8 mouse cellular contexts compared by ENCODE assay signal in the genomic region with DNA sequence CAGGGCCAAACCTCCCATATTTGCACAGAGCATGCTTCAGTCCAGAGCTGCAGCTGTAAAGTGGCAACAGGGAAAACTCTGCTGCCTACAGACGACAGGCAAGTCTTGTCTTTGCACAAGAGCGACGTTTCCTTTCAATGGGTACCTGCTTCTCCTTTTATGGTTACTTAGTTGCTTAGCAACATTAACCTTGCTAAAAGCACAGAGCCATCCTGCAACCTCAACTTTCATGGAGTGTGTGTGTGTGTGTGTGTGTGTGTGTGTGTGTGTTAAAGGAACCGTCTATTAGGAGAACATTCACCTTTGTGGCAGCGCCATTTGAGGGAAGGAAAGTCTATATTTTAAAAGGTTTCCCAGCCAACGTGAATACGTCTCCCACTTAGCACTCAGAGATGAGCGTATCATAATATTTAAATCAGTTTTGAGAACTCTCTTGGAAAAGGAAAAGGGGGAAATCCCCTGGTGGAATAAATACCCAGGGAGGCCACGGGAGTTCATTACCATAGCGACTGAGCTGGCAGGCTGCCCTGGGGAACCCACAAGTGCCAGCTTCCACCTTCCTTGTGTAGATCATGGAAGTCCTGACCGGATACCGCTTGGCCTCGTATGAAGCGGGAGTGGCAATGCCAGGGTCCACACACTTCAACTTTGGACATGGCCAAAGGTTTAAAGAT.
A peak's percentile ranks its signal among the peaks of the same experiment; 100 is the strongest.
DNase-seq lines count a peak whose midpoint lies in the region; ATAC-seq and TF ChIP-seq lines count a peak whose summit lies in the region.
"Had no signal": no experiment of that assay in that cellular context is flagged by ENCODE, and none has a peak within 500 bp of the region (broad histone marks: within the 10 kb centered on the region; RNA-seq: fewer than 3 reads in every experiment).

No protein-coding gene starts in this region.

- peak; percentile 75 for DNase-seq in kidney, adult 18-20 months
- DNase-seq in Patski (ENCODE audit: low read depth, low spot score), result peak; percentile 73
- peak; percentile 39 for DNase-seq in brain, embryonic 18.5 days (ENCODE audit: low read depth, low spot score)
- DNase-seq in lung, postnatal 0 days (ENCODE audit: low spot score), result peak; percentile 71
- DNase-seq in layer of hippocampus, adult 8-10 months (ENCODE audit: low spot score in 2 of 2), result no peak

- TF ChIP-seq EP300 in lung, postnatal 0 days (IDR thresholded peaks at IDR 0.05), result no peak

- no peak overlapping the region for H3K27ac ChIP-seq in kidney, embryonic 14.5 days (ENCODE audit: low read depth, low read length)
- no peak overlapping the region for H3K27ac ChIP-seq in lung, postnatal 0 days (ENCODE audit: low read length)
- H3K27ac ChIP-seq: liver, embryonic 15.5 days had no signal

- H3K4me3 ChIP-seq in kidney, embryonic 14.5 days (ENCODE audit: low read length), result no peak overlapping the region
- no peak overlapping the region for H3K4me3 ChIP-seq in lung, postnatal 0 days (ENCODE audit: low read depth, low read length)
- H3K4me3 ChIP-seq: liver, embryonic 15.5 days had no signal

- H3K27me3 ChIP-seq in kidney, embryonic 14.5 days (ENCODE audit: control insufficient read depth, insufficient read depth, low read length), result no peaks in the 10 kb centered on the region
- H3K27me3 ChIP-seq in Patski, result no peaks in the 10 kb centered on the region
- no peaks in the 10 kb centered on the region for H3K27me3 ChIP-seq in lung, postnatal 0 days (replicated peaks; ENCODE audit: insufficient read depth, low read length)
- H3K27me3 ChIP-seq: liver, embryonic 15.5 days had no signal

- peaks cover 7% of the 10 kb centered on the region; the same call in 1 of the 2 replicates for H3K4me1 ChIP-seq in kidney, embryonic 14.5 days (ENCODE audit: control insufficient read depth, insufficient read depth, low read length)
- H3K4me1 ChIP-seq in lung, postnatal 0 days (ENCODE audit: insufficient read depth, low read depth, low read length), result 0 out of 2 replicates have a peak, but pooled peaks cover 3% of the 10 kb centered on the region
- H3K4me1 ChIP-seq: liver, embryonic 15.5 days had no signal

- no peak for ATAC-seq in kidney, embryonic 14.5 days (ENCODE audit: low FRiP score, low TSS enrichment)
- peak; percentile 57 for ATAC-seq in Patski
- ATAC-seq in lung, postnatal 0 days, result peak; percentile 70
- ATAC-seq in activated CD4-positive, CD25-positive, alpha-beta regulatory T cell, adult 4 months, result no peak

- no peaks in the 10 kb centered on the region for H3K9me3 ChIP-seq in kidney, embryonic 14.5 days (ENCODE audit: control insufficient read depth, low read length)
- H3K9me3 ChIP-seq in lung, postnatal 0 days (ENCODE audit: low read length), result no peaks in the 10 kb centered on the region
- H3K9me3 ChIP-seq: liver, embryonic 15.5 days had no signal

- in situ Hi-C loops in Patski (cut with MboI; ENCODE audit: low pct_unique_long_range_greater_than_20kb), result no loop called here

- POLR2A ChIA-PET in Patski (lab: Charles Lee), result interaction anchor here (0.7 kb wide), 1 partner anchor 515 kb away, joined by 3 read pairs; no protein-coding TSS in a partner anchor

- H3K36me3 ChIP-seq in kidney, embryonic 14.5 days (ENCODE audit: control insufficient read depth, insufficient read depth, low read length), result no peaks in the 10 kb centered on the region
- H3K36me3 ChIP-seq in lung, postnatal 0 days (ENCODE audit: insufficient read depth, low read length), result no peaks in the 10 kb centered on the region
- H3K36me3 ChIP-seq: liver, embryonic 15.5 days had no signal

- 70% methylated on average over 14 of the region's 14 CpGs for WGBS in kidney, embryonic 14.5 days
- WGBS in lung, postnatal 0 days, result 39% methylated on average over 14 of the region's 14 CpGs

- CTCF ChIA-PET in Patski (lab: Charles Lee), result interaction anchor here (0.7 to 1.4 kb wide), 2 partner anchors 22 to 92 kb away, joined by 3 to 4 read pairs; no protein-coding TSS in a partner anchor

- H3K9ac ChIP-seq in kidney, embryonic 14.5 days (ENCODE audit: low read depth, low read length), result no peak overlapping the region
- H3K9ac ChIP-seq in lung, postnatal 0 days (replicated peaks; ENCODE audit: low read depth), result no peak overlapping the region
- H3K9ac ChIP-seq: liver, embryonic 15.5 days had no signal

- H3K4me2 ChIP-seq in kidney, embryonic 14.5 days (replicated peaks; ENCODE audit: low read depth, low read length), result no peak overlapping the region
- no peak overlapping the region for H3K4me2 ChIP-seq in lung, postnatal 0 days (replicated peaks; ENCODE audit: low read depth, low read length)
- H3K4me2 ChIP-seq: liver, embryonic 15.5 days had no signal

- no peak for TF ChIP-seq CTCF in Patski (IDR thresholded peaks at IDR 0.05)
- no peak for TF ChIP-seq CTCF in lung, postnatal 0 days (IDR thresholded peaks at IDR 0.05)

Comparison
In these comparisons a context has a peak if more than half of its experiments do, and no peak if none do; other contexts are left out.
1. DNase-seq: peak in kidney, adult 18-20 months (single experiment), Patski (single experiment), brain, embryonic 18.5 days (single experiment) and lung, postnatal 0 days (single experiment); none in layer of hippocampus, adult 8-10 months (0 of 2).
2. ATAC-seq: peak in Patski (single experiment) and lung, postnatal 0 days (single experiment); none in kidney, embryonic 14.5 days (single experiment) and activated CD4-positive, CD25-positive, alpha-beta regulatory T cell, adult 4 months (single experiment).